Mouse (Mus musculus) erythroblast, embryonic 14.5 days (primary cell): ENCODE measurements at regions not wholly inside any gene's neighbourhood (a gene's known extent, or its start where the extent isn't known, plus 50 kb on each side); places are given as distances from the start of the nearest gene placed in this dataset.

Experiments used
- GATA1 ChIP-seq: IDR thresholded peaks from 2 replicates; pipeline ENCODE4 v1.6.1; 2012; ENCODE audit warnings: low read length, inconsistent platforms, mixed read lengths
- TAL1 ChIP-seq: IDR thresholded peaks from 3 replicates; pipeline ENCODE4 v1.6.1; 2012; ENCODE audit warnings: low read length, inconsistent platforms, mixed read lengths

DNA sequence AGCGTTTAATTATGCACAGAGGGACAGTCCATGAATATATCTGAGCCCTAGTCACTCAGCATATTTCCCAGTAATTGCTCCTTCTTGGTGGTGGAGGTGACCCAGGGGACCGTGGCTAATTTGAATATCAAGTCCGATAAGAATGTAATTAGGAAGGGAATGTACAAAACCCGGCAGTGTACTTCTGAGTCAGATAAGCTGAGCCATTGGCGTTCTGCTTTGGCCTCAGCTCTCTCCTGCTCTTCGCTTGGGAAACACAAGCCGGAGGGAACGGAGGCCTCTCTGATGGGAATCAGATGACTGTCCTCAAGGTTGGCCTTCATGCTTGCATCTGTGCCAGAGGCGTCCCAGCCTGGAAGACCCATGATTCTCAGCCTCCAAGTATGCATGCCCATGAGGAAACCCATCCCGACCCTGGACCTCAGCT is 54.8 kb upstream of the Gm11733 start:
- TF ChIP-seq TAL1 (no peak), GATA1 (no peak)
